Mouse (Mus musculus) right cerebral cortex, adult 18-20 months (tissue): ENCODE measurements around the gene Rbp7.
"Not testable (repeated sequence)": the region's sequence is repeated elsewhere in the genome, so short reads cannot be mapped to it uniquely, and the experiment has no call there.

Experiments used
- DNase-seq: peaks from one replicate; pipeline ENCODE4 v3.0.0; 2022; ENCODE audit warnings: mixed read lengths

Gene Rbp7

GRCm38 (mm10) chr4:149454879-149455278 is at the start of gene Rbp7:
Gene Rbp7 (minus strand): TSS chr4:149454978.
- DNase-seq: no peak

GRCm38 (mm10) chr4:149504363-149504762 is 49.6 kb upstream of the Rbp7 start:
- DNase-seq: no peak

- DNase-seq: no peak
These were observed 45.0 kb upstream of the Rbp7 start for GRCm38 (mm10) chr4:149499790-149500189.

- no peak for DNase-seq
These were observed 44.1 kb upstream of the Rbp7 start for GRCm38 (mm10) chr4:149498901-149499300.

GRCm38 (mm10) chr4:149496612-149497011 is 41.8 kb upstream of the Rbp7 start:
- DNase-seq: peak; percentile 24

GRCm38 (mm10) chr4:149491151-149491550 is 36.4 kb upstream of the Rbp7 start:
- no peak for DNase-seq

GRCm38 (mm10) chr4:149489415-149490240 is 34.9 kb upstream of the Rbp7 start:
- DNase-seq: no peak

GRCm38 (mm10) chr4:149487729-149488128 is 33.0 kb upstream of the Rbp7 start:
- no peak for DNase-seq

GRCm38 (mm10) chr4:149485825-149486206 is 31.0 kb upstream of the Rbp7 start:
- DNase-seq: peak; percentile 15

- peak; percentile 95 for DNase-seq
These were observed 30.5 kb upstream of the Rbp7 start, which contains the start of the genes Nmnat1 and Lzic for GRCm38 (mm10) chr4:149485053-149485824. Gene Nmnat1 (minus strand): TSS chr4:149485202. Gene Lzic (plus strand): TSS chr4:149485229.

GRCm38 (mm10) chr4:149484566-149484965 is 29.8 kb upstream of the Rbp7 start:
- DNase-seq: no peak

GRCm38 (mm10) chr4:149477078-149477477 is 22.3 kb upstream of the Rbp7 start, which contains the start of gene Tmem274:
Gene Tmem274 (plus strand): TSS chr4:149477378.
- no peak for DNase-seq

GRCm38 (mm10) chr4:149475096-149475495 is 20.3 kb upstream of the Rbp7 start:
- no peak for DNase-seq

- DNase-seq: no peak
These were observed 14.8 kb upstream of the Rbp7 start for GRCm38 (mm10) chr4:149469557-149469956.

- DNase-seq: no peak
These were observed 8.7 kb upstream of the Rbp7 start for GRCm38 (mm10) chr4:149463435-149463950.

GRCm38 (mm10) chr4:149462305-149462971 is 7.7 kb upstream of the Rbp7 start:
- no peak for DNase-seq

GRCm38 (mm10) chr4:149461579-149462304 is 7.0 kb upstream of the Rbp7 start:
- no peak for DNase-seq

- not testable (repeated sequence) for DNase-seq
These were observed 5.7 kb upstream of the Rbp7 start for GRCm38 (mm10) chr4:149460475-149460874.

- DNase-seq: no peak
These were observed 4.6 kb upstream of the Rbp7 start for GRCm38 (mm10) chr4:149459425-149459824.

GRCm38 (mm10) chr4:149458526-149458925 is 3.7 kb upstream of the Rbp7 start:
- DNase-seq: no peak

- no peak for DNase-seq
These were observed 3.2 kb upstream of the Rbp7 start for GRCm38 (mm10) chr4:149457831-149458430.

- DNase-seq: not testable (repeated sequence)
These were observed 2.4 kb upstream of the Rbp7 start for GRCm38 (mm10) chr4:149457163-149457562.
